Mouse (Mus musculus) lung, embryonic 15.5 days (tissue): Measurements from ENCODE around the gene Gcnt2. TPM values are rescaled to one million over a fixed set of nuclear protein-coding genes. Genes with fewer than 3 reads are reported as not detected.
A peak's percentile ranks its signal among the peaks of the same experiment; 100 is the strongest.

Experiments used
- ATAC-seq: fragments of 200-750 bp; cut with Nextera tagmentation; 2 replicates; pipeline ENCODE4 v1.8.0; 2017; ENCODE audit warnings: moderate number of reproducible peaks, borderline replicate concordance; ENCODE audit not compliant: low FRiP score, low TSS enrichment; ENCODE audit errors: extremely low read depth
- H3K27ac ChIP-seq: fragments of 300-500 bp; sonication (generic); 2 replicates; pipeline ENCODE4 v1.5.1; 2015; ENCODE audit warnings: moderate library complexity, mild to moderate bottlenecking, inconsistent platforms
- H3K27me3 ChIP-seq: fragments of 300-500 bp; sonication (generic); 2 replicates; pipeline ENCODE4 v1.6.1; 2015; ENCODE audit warnings: inconsistent platforms
- H3K36me3 ChIP-seq: fragments of 300-500 bp; sonication (generic); 2 replicates; pipeline ENCODE4 v1.6.1; 2015; ENCODE audit warnings: inconsistent platforms
- H3K4me1 ChIP-seq: fragments of 300-500 bp; sonication (generic); 2 replicates; pipeline ENCODE4 v1.6.1; 2015; ENCODE audit warnings: inconsistent platforms
- H3K4me2 ChIP-seq: fragments of 300-500 bp; sonication (generic); 2 replicates; pipeline ENCODE4 v1.6.1; 2015; ENCODE audit warnings: inconsistent platforms, mild to moderate bottlenecking, moderate library complexity
- H3K4me3 ChIP-seq: fragments of 300-500 bp; sonication (generic); 2 replicates; pipeline ENCODE4 v1.5.1; 2015; ENCODE audit warnings: mild to moderate bottlenecking, inconsistent platforms
- H3K9ac ChIP-seq: fragments of 300-500 bp; sonication (generic); 2 replicates; pipeline ENCODE4 v1.6.1; 2015; ENCODE audit warnings: inconsistent platforms
- H3K9me3 ChIP-seq: fragments of 300-500 bp; sonication (generic); 2 replicates; pipeline ENCODE4 v1.6.1; 2016; ENCODE audit warnings: inconsistent platforms
- WGBS: fragments of 180-500 bp; shearing (Covaris S2); methylation state at CpG from one replicate; pipeline ENCODE4 v1.1.7; 2015; 5-methylcytosine and 5-hydroxymethylcytosine counted together
- polyA plus RNA-seq: library from polyadenylated mRNA; unstranded; fragments of >200 nt; fragmentation: Nextera tagmentation; extraction: Ambion mirVana; gene quantifications from 2 replicates; pipeline ENCODE4 v1.2.1, GENCODE M21; 2015

Gene Gcnt2
- polyA plus RNA-seq, 1 experiment from 2014 or later = 4.0 TPM

GRCm38 (mm10) chr13:40851281-40851680 lies 8.3 kb upstream of the Gcnt2 start:
- Histone ChIP-seq H3K4me3 (no peak overlapping the region), H3K4me2 (no peak overlapping the region), H3K4me1 (peaks cover 3% of the 10 kb centered on the region), H3K27ac (no peak overlapping the region), H3K9ac (no peak overlapping the region), H3K27me3 (no peaks in the 10 kb centered on the region), H3K9me3 (no peaks in the 10 kb centered on the region), H3K36me3 (no peaks in the 10 kb centered on the region)
- whole genome bisulfite sequencing = 82% methylated on average over 7 of the region's 7 CpGs
- ATAC-seq = no peak

GRCm38 (mm10) chr13:40851961-40852360 lies 7.6 kb upstream of the Gcnt2 start:
- 82% methylated on average over 13 of the region's 13 CpGs for WGBS
- Histone ChIP-seq H3K4me3 (no peak overlapping the region), H3K27me3 (no peaks in the 10 kb centered on the region), H3K4me1 (peaks cover 3% of the 10 kb centered on the region), H3K36me3 (no peaks in the 10 kb centered on the region), H3K4me2 (no peak overlapping the region), H3K27ac (no peak overlapping the region), H3K9ac (no peak overlapping the region), H3K9me3 (no peaks in the 10 kb centered on the region)
- no peak for ATAC-seq

- 87% methylated on average over 5 of the region's 5 CpGs for WGBS
These were observed 6.8 kb upstream of the Gcnt2 start for GRCm38 (mm10) chr13:40852791-40853190.

GRCm38 (mm10) chr13:40853842-40854241 lies 5.7 kb upstream of the Gcnt2 start:
- no peak for ATAC-seq
- 79% methylated on average over 4 of the region's 4 CpGs for WGBS
- no peaks in the 10 kb centered on the region for H3K27me3 ChIP-seq
- H3K9ac ChIP-seq = no peak overlapping the region
- H3K4me3 ChIP-seq = peak overlapping the region; percentile 46; the same call in 1 of the 2 replicates
- H3K27ac ChIP-seq = no peak overlapping the region
- H3K36me3 ChIP-seq = no peaks in the 10 kb centered on the region
- peaks cover 3% of the 10 kb centered on the region for H3K4me1 ChIP-seq
- no peaks in the 10 kb centered on the region for H3K9me3 ChIP-seq
- peak overlapping the region; percentile 72 for H3K4me2 ChIP-seq

More at GRCm38 (mm10) chr13:40852791-40853190, 6.8 kb upstream of the Gcnt2 start:
- peaks cover 3% of the 10 kb centered on the region for H3K4me1 ChIP-seq
- no peaks in the 10 kb centered on the region for H3K9me3 ChIP-seq
- H3K4me3 ChIP-seq = no peak overlapping the region
- H3K4me2 ChIP-seq = no peak overlapping the region
- H3K36me3 ChIP-seq = no peaks in the 10 kb centered on the region
- H3K27me3 ChIP-seq = no peaks in the 10 kb centered on the region
- H3K27ac ChIP-seq = no peak overlapping the region
- no peak overlapping the region for H3K9ac ChIP-seq
- no peak for ATAC-seq

- Histone ChIP-seq H3K9ac (peak overlapping the region; percentile 41), H3K4me2 (peak overlapping the region; percentile 72), H3K27ac (peak overlapping the region; percentile 50), H3K27me3 (no peaks in the 10 kb centered on the region), H3K4me3 (peak overlapping the region; percentile 46), H3K9me3 (no peaks in the 10 kb centered on the region), H3K4me1 (peaks cover 9% of the 10 kb centered on the region), H3K36me3 (no peaks in the 10 kb centered on the region)
- ATAC-seq = peak; percentile 92; the same call in 1 of the 2 replicates
- under 1% methylated on average over 13 of the region's 13 CpGs for WGBS
These were observed 5.0 kb upstream of the Gcnt2 start for GRCm38 (mm10) chr13:40854451-40855058.

GRCm38 (mm10) chr13:40855266-40855665 lies 4.3 kb upstream of the Gcnt2 start:
- peak overlapping the region; percentile 72 for H3K4me2 ChIP-seq
- no peaks in the 10 kb centered on the region for H3K9me3 ChIP-seq
- no peak overlapping the region for H3K4me3 ChIP-seq
- no peaks in the 10 kb centered on the region for H3K27me3 ChIP-seq
- WGBS = 62% methylated on average over 6 of the region's 6 CpGs
- no peak overlapping the region for H3K27ac ChIP-seq
- H3K9ac ChIP-seq = no peak overlapping the region
- no peaks in the 10 kb centered on the region for H3K36me3 ChIP-seq
- no peak for ATAC-seq
- peaks cover 15% of the 10 kb centered on the region for H3K4me1 ChIP-seq

GRCm38 (mm10) chr13:40856786-40857185 lies 2.8 kb upstream of the Gcnt2 start:
- WGBS = 72% methylated on average over 8 of the region's 8 CpGs
- H3K4me2 ChIP-seq = no peak overlapping the region
- ATAC-seq = no peak
- H3K4me1 ChIP-seq = peaks cover 18% of the 10 kb centered on the region
- H3K9me3 ChIP-seq = no peaks in the 10 kb centered on the region
- H3K27ac ChIP-seq = no peak overlapping the region
- H3K27me3 ChIP-seq = no peaks in the 10 kb centered on the region
- H3K9ac ChIP-seq = no peak overlapping the region
- no peak overlapping the region for H3K4me3 ChIP-seq
- no peaks in the 10 kb centered on the region for H3K36me3 ChIP-seq

GRCm38 (mm10) chr13:40857281-40857818 lies 2.2 kb upstream of the Gcnt2 start:
- Histone ChIP-seq H3K4me3 (no peak overlapping the region), H3K36me3 (no peaks in the 10 kb centered on the region), H3K27ac (no peak overlapping the region), H3K4me1 (peaks cover 18% of the 10 kb centered on the region), H3K9me3 (no peaks in the 10 kb centered on the region), H3K9ac (no peak overlapping the region), H3K27me3 (no peaks in the 10 kb centered on the region), H3K4me2 (no peak overlapping the region)
- no peak for ATAC-seq
- 51% methylated on average over 13 of the region's 13 CpGs for WGBS

- H3K9ac ChIP-seq = no peak overlapping the region
- H3K27me3 ChIP-seq = no peaks in the 10 kb centered on the region
- no peak overlapping the region for H3K27ac ChIP-seq
- ATAC-seq = no peak
- H3K4me2 ChIP-seq = peak overlapping the region; percentile 55
- no peaks in the 10 kb centered on the region for H3K36me3 ChIP-seq
- WGBS = 55% methylated on average over 8 of the region's 8 CpGs
- H3K9me3 ChIP-seq = no peaks in the 10 kb centered on the region
- peaks cover 18% of the 10 kb centered on the region for H3K4me1 ChIP-seq
- no peak overlapping the region for H3K4me3 ChIP-seq
These were observed 329 bp upstream of the Gcnt2 start for GRCm38 (mm10) chr13:40859225-40859624.

GRCm38 (mm10) chr13:40863006-40863405 lies 3.5 kb downstream of the Gcnt2 start:
- no peak overlapping the region for H3K9ac ChIP-seq
- H3K27ac ChIP-seq = no peak overlapping the region
- no peak overlapping the region for H3K4me2 ChIP-seq
- no peak for ATAC-seq
- 0 out of 2 replicates have a peak, but pooled peaks cover 15% of the 10 kb centered on the region for H3K4me1 ChIP-seq
- H3K27me3 ChIP-seq = no peaks in the 10 kb centered on the region
- WGBS = 89% methylated on average over 9 of the region's 9 CpGs
- H3K9me3 ChIP-seq = no peaks in the 10 kb centered on the region
- H3K36me3 ChIP-seq = no peaks in the 10 kb centered on the region
- no peak overlapping the region for H3K4me3 ChIP-seq

GRCm38 (mm10) chr13:40868844-40869587 lies 9.5 kb downstream of the Gcnt2 start:
- no peaks in the 10 kb centered on the region for H3K36me3 ChIP-seq
- peak overlapping the region; percentile 30; the same call in 1 of the 2 replicates for H3K4me2 ChIP-seq
- peak; percentile 70 for ATAC-seq
- WGBS = 19% methylated on average over 16 of the region's 16 CpGs
- H3K4me1 ChIP-seq = peaks cover 11% of the 10 kb centered on the region; the same call in 1 of the 2 replicates
- no peaks in the 10 kb centered on the region for H3K27me3 ChIP-seq
- H3K27ac ChIP-seq = peak overlapping the region; percentile 81
- H3K9me3 ChIP-seq = no peaks in the 10 kb centered on the region
- no peak overlapping the region for H3K4me3 ChIP-seq
- H3K9ac ChIP-seq = no peak overlapping the region

GRCm38 (mm10) chr13:40874021-40874420 lies 14.5 kb downstream of the Gcnt2 start:
- no peaks in the 10 kb centered on the region for H3K9me3 ChIP-seq
- WGBS = 45% methylated on average over 5 of the region's 5 CpGs
- ATAC-seq = no peak

More at GRCm38 (mm10) chr13:40874021-40874420, 14.5 kb downstream of the Gcnt2 start:
- Histone ChIP-seq H3K4me1 (peaks cover 4% of the 10 kb centered on the region; the same call in 1 of the 2 replicates), H3K36me3 (no peaks in the 10 kb centered on the region), H3K9ac (no peak overlapping the region), H3K27me3 (no peaks in the 10 kb centered on the region), H3K4me2 (no peak overlapping the region), H3K27ac (no peak overlapping the region), H3K4me3 (no peak overlapping the region)
